Comparison of ENCODE assay signal across 10 mouse cellular contexts in the genomic region with DNA sequence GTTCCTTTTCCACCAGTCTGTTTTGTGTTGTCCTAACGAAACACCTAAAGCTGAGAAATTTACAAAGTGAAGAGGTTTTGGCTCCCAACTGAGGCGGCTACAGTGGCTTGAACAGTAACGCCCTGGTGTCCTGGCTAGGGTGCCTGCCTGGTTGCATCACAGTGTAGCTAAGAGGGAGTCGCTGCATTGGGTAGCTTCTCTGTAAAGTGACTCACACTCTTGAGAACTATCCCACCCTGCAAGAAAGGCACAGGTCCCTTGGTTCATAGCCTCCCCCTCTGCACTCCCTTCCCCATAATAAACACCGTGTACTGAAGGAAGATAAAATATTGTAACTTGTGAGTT. TPM values are rescaled to one million over a fixed set of nuclear protein-coding genes. Genes with fewer than 3 reads are reported as not detected.
DNase-seq lines count a peak whose midpoint lies in the region; ATAC-seq and TF ChIP-seq lines count a peak whose summit lies in the region.
"Had no signal": no experiment of that assay in that cellular context is flagged by ENCODE, and none has a peak within 500 bp of the region (broad histone marks: within the 10 kb centered on the region; RNA-seq: fewer than 3 reads in every experiment).

No protein-coding gene starts in this region.

- H3K4me1 ChIP-seq in heart, adult 2 months (ENCODE audit: control insufficient read depth, insufficient read depth, low read length) = peaks cover 18% of the 10 kb centered on the region
- H3K4me1 ChIP-seq in liver, postnatal 0 days (ENCODE audit: insufficient read depth) = peaks cover 34% of the 10 kb centered on the region

- intact Hi-C loops in heart, adult 2 months (cut with DNase I) = no loop called here
- intact Hi-C loops in heart, postnatal 10 days (cut with DNase I) = no loop called here

- H3K4me3 ChIP-seq in heart, adult 2 months = no peak overlapping the region
- no peak overlapping the region for H3K4me3 ChIP-seq in liver, postnatal 0 days (ENCODE audit: low read depth, low read length)

- peak overlapping the region; percentile 44; the same call in 1 of the 2 replicates for H3K4me2 ChIP-seq in liver, postnatal 0 days (ENCODE audit: low read depth, low read length)

- no peak for TF ChIP-seq POLR2A in heart, adult 2 months (IDR thresholded peaks at IDR 0.05; ENCODE audit: insufficient read depth, low read depth, low read length)

- 0 out of 2 replicates have a peak, but pooled peaks have one; percentile 7 for ATAC-seq in erythroid progenitor cell, adult 5-6 weeks (replicated peaks; ENCODE audit: low FRiP score, poor library complexity, severe bottlenecking)
- peak; percentile 67 for ATAC-seq in liver, postnatal 0 days

- H3K36me3 ChIP-seq in heart, adult 2 months (ENCODE audit: control insufficient read depth, insufficient read depth, low read length) = no peaks in the 10 kb centered on the region
- no peaks in the 10 kb centered on the region for H3K36me3 ChIP-seq in liver, postnatal 0 days (replicated peaks; ENCODE audit: insufficient read depth, low read length)

- no peak overlapping the region for H3K9ac ChIP-seq in heart, adult 2 months (ENCODE audit: low read depth, low read length)
- H3K9ac ChIP-seq in liver, postnatal 0 days (replicated peaks) = peak overlapping the region; percentile 17; the same call in 1 of the 2 replicates

- no peaks in the 10 kb centered on the region for H3K27me3 ChIP-seq in heart, adult 2 months (ENCODE audit: control insufficient read depth, insufficient read depth, low read length)
- no peaks in the 10 kb centered on the region for H3K27me3 ChIP-seq in liver, postnatal 0 days (ENCODE audit: insufficient read depth, low read length)

- DNase-seq in heart, adult 2 months = peak; percentile 26 to 43
- no peak for DNase-seq in heart, postnatal 10 days
- peak; percentile 9 for DNase-seq in 416B (ENCODE audit: low read depth)
- DNase-seq in liver, postnatal 0 days = peak; percentile 30
- DNase-seq in B cell, adult 2 months = no peak
- no peak for DNase-seq in kidney, postnatal 14 days
- DNase-seq in thymus, postnatal 14 days = no peak
- DNase-seq: right cerebral cortex, postnatal 25 days had no signal

- 69% methylated on average over 5 of the region's 5 CpGs for WGBS in heart, adult 2 months
- 55% methylated on average over 5 of the region's 5 CpGs for WGBS in liver, postnatal 0 days (ENCODE audit: insufficient replicate concordance)

- TF ChIP-seq CTCF in heart, adult 2 months (IDR thresholded peaks at IDR 0.05) = no peak
- TF ChIP-seq CTCF in liver, postnatal 0 days (IDR thresholded peaks at IDR 0.05; ENCODE audit: low read depth) = no peak

- no peaks in the 10 kb centered on the region for H3K79me2 ChIP-seq in heart, adult 2 months (replicated peaks; ENCODE audit: control insufficient read depth, insufficient read depth, low read length)

- peak overlapping the region; percentile 59 for H3K27ac ChIP-seq in heart, adult 2 months
- H3K27ac ChIP-seq in liver, postnatal 0 days (ENCODE audit: low read depth) = peak overlapping the region; percentile 76

- H3K9me3 ChIP-seq in liver, postnatal 0 days (ENCODE audit: low read length) = no peaks in the 10 kb centered on the region

- no peak for TF ChIP-seq EP300 in heart, adult 2 months (IDR thresholded peaks at IDR 0.05; ENCODE audit: insufficient read depth, low read depth, low read length)
- no peak for TF ChIP-seq EP300 in liver, postnatal 0 days (IDR thresholded peaks at IDR 0.05; ENCODE audit: low read depth)

RNA-seq across cellular contexts. Expression of a gene that starts 58.3 kb away (rescaled TPM):
- total RNA-seq in heart, adult 2 months (2021) = under 1 TPM in 1 of 2 experiments, not detected in 1; 0.07 TPM
- 0.14 and 0.15 TPM in 2 replicates for polyA plus RNA-seq in heart, adult 2 months (2012; rRNA removed)
- under 1 TPM; 0.07 to 0.10 TPM for total RNA-seq in heart, postnatal 10 days (2021)
- not detected in 2 replicates for total RNA-seq in erythroid progenitor cell, adult 5-6 weeks (2015; ENCODE audit: low replicate concordance)
- total RNA-seq in erythroid progenitor cell, adult 5-6 weeks (2017; ENCODE audit: low replicate concordance) = not detected in 2 replicates
- polyA plus RNA-seq in liver, postnatal 0 days (2015; fragmentation: Nextera tagmentation; extraction: Ambion mirVana) = not detected in 2 replicates
- polyA plus RNA-seq: large intestine, adult 2 months had no signal

Comparison
In these comparisons a context has a peak if more than half of its experiments do, and no peak if none do; other contexts are left out.
1. DNase-seq: peak in heart, adult 2 months (2 of 2), 416B (single experiment) and liver, postnatal 0 days (single experiment); none in heart, postnatal 10 days (0 of 2), B cell, adult 2 months (0 of 2), kidney, postnatal 14 days (single experiment) and thymus, postnatal 14 days (single experiment).